Mouse (Mus musculus): ENCODE measurements around the gene Casp3.

- no peak for TF ChIP-seq CTCF (IDR thresholded peaks at IDR 0.05)
- no peak for TF ChIP-seq POLR2A (IDR thresholded peaks at IDR 0.05; ENCODE audit: insufficient read depth, low read depth, low read length)
- TF ChIP-seq EP300 (IDR thresholded peaks at IDR 0.05; ENCODE audit: insufficient read depth, low read depth, low read length) = no peak
Measured at GRCm38 (mm10) chr8:46598114-46598513, 19.0 kb upstream of the Casp3 start.

All from heart, adult 2 months (tissue).